Mouse (Mus musculus) megakaryocyte, embryonic 14.5 days (primary cell): ENCODE data around the gene 9330159F19Rik.

ENCODE experiments used
- FLI1 ChIP-seq: IDR thresholded peaks from 2 replicates; pipeline ENCODE4 v1.6.1; 2012; ENCODE audit warnings: low read length, inconsistent platforms, mixed read lengths
- GATA1 ChIP-seq: IDR thresholded peaks from 3 replicates; pipeline ENCODE4 v1.6.1; 2012; ENCODE audit warnings: mixed read lengths, low read length, inconsistent platforms, borderline replicate concordance

DNA sequence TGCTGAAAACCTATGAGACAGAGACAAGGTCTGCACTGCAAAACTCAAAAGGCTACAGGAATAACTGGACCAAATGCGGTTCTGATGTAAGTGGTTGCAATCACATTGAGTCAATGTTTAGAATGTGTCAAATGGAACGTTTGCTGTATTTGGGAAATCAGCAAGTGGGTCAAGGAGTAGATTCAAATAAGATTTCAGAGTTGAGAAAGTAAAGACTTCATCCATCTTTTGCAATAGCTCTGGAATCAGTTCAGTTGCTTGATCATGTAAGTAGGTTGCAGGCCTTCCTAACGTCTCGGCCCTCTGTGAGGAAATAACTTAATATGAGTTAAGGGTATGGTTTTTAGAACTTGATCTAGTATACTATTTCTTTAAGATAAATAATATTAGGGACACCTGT, 13.9 kb downstream of the 9330159F19Rik start:
- no peak for TF ChIP-seq FLI1
- no peak for TF ChIP-seq GATA1
